Mouse (Mus musculus) spleen, adult 12 weeks (tissue): ENCODE results near the gene Ldb2.

Experiments
- DNase-seq: peaks from one replicate; pipeline ENCODE4 v3.0.0; 2022; ENCODE audit warnings: low spot score

The Ldb2 gene

GRCm38 (mm10) chr5:44719872-44720271 lies 79.6 kb downstream of the Ldb2 start:
- DNase-seq = no peak

DNA sequence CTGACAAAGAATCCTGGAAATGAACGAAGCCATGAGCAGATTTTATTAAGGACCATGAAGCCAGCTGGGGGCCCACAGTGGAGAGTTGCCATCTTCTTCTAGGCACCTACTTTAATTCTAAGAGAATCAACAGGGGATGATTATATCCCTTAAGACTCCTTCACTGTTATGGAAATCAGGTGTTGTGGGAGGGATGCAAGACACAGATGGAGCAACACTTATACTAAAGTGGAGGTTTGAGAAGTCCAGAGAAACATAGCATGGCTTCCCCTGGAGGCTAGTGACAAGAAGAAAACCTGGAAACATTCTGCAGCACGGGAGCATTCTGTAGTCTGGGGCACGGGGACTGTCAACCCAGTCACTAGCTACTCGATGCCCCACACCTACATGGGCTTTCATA lies 85.0 kb downstream of the Ldb2 start:
- no peak for DNase-seq

- DNase-seq = no peak
Observed at GRCm38 (mm10) chr5:44713181-44713789, 86.2 kb downstream of the Ldb2 start.

DNA sequence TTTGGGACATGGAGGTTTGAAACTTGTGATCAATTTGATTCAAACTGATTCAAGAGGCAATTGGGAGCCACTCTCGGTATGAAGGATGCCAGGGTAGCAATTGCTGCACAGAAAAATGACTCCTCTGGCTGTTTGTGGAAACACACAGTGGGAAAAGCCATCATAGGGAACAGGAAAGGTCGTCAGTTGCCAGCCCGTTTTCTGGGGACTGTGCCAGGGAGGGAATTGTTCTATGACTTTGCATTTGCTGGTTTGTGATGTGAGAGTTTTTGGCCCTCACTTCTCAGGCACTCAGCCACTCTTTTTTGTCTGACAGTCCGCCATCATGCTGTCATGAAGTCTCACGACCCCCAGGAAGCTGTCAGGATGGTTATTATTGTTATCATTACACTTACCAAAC lies 88.3 kb downstream of the Ldb2 start:
- no peak for DNase-seq

- DNase-seq = no peak
Observed at GRCm38 (mm10) chr5:44710132-44710871, 89.2 kb downstream of the Ldb2 start.

GRCm38 (mm10) chr5:44709276-44709675 lies 90.2 kb downstream of the Ldb2 start:
- DNase-seq = no peak

GRCm38 (mm10) chr5:44707946-44708345 lies 91.5 kb downstream of the Ldb2 start:
- no peak for DNase-seq

DNA sequence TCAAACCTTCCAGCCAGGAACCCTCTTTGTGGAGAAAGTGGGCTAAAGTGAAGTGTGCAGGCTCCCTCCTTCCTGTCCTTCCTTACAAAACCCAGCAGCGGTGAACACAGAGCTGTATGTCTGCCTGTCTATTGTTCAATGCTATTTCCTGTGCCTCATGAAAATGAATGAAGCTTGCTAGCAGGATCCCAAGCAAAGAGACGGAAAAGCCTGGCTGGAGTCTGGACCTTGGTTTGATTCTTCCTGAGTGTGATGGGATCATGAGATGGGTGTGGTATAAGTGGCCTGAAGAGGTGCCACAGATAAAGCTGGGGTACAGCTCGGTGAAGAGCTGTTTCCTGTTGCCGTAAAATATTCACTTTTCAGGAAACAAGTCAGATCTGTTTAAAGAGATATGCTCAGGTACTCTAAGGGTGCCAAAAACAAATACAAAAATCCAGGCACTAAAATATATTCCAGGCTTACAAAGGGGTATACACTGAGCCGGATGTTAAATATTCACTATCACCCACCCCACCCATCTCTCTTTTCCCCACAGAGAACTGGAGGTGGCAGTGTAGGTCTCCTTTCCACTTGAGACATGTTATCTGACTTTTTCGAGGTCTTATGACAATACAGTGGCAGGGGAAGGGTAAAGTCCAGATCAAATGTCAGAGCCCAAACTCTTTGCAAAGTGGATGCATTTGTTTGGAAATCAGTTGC lies 92.3 kb downstream of the Ldb2 start:
- DNase-seq = no peak

GRCm38 (mm10) chr5:44697993-44698392 lies 101.5 kb downstream of the Ldb2 start:
- no peak for DNase-seq

- no peak for DNase-seq
Observed at GRCm38 (mm10) chr5:44696548-44696947, 102.9 kb downstream of the Ldb2 start.

DNA sequence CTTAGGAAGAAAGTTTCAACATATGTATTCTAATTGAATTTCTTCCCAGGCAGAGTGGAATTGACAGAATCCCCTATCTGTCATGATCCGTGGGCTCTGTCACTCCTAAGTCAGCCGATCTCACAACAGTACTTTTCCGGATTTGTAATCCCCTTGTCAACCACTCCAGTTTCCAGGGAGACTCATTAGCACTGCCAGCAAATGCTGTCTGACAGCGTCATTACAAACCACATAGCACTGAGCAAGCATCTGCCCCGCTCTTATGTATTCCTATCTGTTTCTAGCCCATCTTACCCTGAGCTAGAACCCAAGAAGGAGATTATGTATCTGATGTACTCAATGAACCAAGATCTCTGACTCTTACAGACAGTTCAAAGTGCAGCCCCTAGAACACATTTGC lies 105.8 kb downstream of the Ldb2 start:
- DNase-seq = no peak

DNA sequence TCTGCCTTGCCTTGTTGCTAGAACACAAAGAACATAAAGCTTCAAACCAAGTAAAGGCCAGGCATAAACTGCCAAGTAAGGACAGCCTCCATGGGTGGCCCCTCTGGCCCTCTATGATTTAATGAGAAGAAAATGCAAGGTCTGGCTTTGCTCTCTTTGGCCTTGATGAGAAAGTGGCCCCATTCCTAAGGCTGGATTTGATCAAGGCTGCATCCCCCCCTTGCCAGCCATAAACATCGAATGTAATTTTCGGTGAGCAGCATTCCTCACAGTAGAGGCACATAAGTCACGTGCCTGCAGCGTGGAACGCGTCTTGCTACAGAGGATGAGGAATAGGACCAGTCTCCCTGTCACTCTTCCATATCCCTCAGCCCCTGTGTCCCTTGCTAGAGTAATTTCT lies 113.1 kb downstream of the Ldb2 start:
- no peak for DNase-seq

DNA sequence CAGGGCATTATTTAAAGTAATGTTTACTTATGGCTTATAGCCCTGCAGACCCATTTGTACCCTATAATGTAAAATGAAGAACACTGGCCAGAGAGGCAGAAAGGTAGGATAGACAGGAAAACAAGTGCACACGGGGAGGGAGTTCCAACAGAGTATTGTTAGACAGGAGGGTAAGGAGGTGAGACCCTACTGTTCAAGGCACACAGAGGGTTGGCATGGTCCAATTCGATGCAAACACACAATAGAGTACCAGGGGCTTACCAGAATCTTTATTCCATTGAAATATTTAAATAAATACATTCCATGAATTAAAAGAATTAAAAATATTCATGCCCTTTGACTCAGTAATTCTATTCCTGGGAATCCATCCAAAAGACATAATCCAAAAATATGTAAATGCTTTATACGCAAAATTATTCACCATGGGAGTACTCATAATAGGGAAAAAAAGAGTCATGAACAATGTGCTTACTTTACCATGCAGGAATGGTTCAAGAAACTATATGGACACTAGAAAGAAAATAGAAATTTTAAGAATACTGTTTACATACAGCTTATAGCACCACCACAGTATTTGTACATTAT lies 118.3 kb downstream of the Ldb2 start:
- no peak for DNase-seq

- no peak for DNase-seq
Observed at GRCm38 (mm10) chr5:44677814-44678213, 121.7 kb downstream of the Ldb2 start.

DNA sequence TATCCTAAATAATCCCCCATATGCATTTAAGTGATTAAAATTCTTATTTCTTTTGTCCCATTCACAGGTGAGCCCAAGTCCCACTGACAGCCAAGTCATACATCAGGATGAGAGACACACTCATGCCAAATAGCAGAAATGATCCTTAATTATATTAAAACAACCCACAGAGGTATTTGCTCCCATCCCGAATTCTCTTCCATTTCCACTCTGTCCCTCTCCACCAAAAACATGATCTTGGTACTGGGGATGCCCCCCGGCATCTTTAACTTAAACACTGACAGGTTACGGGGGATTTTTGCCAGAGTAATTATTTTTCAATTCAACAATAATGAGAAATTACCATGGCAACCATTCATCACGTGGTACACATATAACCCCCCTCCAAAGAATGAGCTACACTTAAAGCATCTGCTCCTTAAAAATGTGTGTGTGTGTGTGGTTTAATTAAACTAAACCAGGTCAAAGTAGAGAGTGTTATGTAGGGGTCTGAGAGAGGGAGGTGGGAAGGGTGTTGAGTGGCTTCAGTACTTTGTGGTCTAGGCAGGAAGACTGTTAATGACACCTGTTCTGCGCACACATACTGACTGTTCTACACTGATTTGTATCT lies 123.2 kb downstream of the Ldb2 start:
- no peak for DNase-seq

GRCm38 (mm10) chr5:44670336-44670735 lies 129.1 kb downstream of the Ldb2 start:
- DNase-seq = no peak

DNA sequence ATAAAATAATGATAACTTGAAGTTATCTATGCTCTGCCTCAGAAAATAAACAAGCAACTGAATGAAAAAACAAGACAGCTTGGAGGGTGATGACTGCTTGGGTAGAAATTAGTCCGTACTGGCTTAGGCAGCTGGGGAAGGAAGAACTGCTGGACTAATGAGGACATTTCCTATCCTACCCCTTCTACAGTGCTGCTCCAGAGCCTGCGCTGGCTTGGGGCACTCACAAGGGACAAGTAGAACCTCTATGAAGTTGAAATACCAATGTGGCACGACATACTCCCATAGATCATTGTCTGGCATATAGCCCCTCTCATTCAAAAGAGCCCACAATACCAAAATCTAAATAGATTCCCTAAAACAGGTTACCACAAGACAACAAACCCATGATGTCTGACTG lies 131.6 kb downstream of the Ldb2 start:
- DNase-seq = no peak

GRCm38 (mm10) chr5:44667383-44667782 lies 132.1 kb downstream of the Ldb2 start:
- DNase-seq = no peak

DNA sequence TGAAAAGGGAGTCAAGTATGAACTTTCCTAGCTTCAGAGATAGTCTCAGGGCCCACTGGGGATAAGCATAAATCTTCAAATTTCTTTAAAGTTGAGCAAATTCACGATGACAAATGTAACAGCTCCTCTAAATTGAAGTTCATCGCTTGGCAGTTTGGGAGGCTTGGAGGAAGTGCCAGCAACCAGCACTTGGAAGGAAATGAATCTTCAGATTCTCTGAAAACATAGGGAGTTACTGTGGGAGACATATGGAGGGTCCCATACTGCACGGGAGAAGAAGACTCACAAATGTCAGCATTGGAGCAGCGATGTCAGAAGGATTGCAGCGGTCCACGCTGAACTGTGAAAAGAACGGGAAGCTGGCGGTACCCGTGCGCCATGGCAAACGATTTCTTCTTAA lies 139.8 kb downstream of the Ldb2 start:
- DNase-seq = no peak

GRCm38 (mm10) chr5:44656707-44657106 lies 142.8 kb downstream of the Ldb2 start:
- DNase-seq = no peak

DNA sequence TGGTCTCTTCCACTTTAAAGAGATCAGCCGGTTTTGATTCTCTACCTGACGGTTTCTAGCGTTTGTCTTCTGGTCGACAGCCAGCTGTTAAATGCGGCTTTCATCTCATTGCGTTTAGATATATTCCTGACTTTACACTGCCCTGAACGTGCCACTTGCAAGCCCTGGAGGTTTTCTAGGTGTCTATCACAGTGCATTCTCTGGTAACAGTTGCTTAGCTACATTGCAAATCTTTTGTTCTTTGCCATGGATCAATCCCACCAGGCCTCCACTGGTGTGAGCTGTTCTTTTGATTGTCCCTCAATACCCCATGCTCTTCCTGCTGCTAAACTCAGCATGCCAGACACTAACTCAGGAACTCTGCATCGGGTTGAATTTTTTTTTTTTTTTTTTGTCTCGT lies 145.1 kb downstream of the Ldb2 start:
- DNase-seq = no peak

- no peak for DNase-seq
Observed at GRCm38 (mm10) chr5:44646842-44647190, 152.7 kb downstream of the Ldb2 start.
